Mouse (Mus musculus) forebrain, embryonic 10.5 days (tissue): ENCODE measurements at regions not wholly inside any gene's neighbourhood (a gene's known extent, or its start where the extent isn't known, plus 50 kb on each side); places are given as distances from the start of the nearest gene placed in this dataset.

Experiments
- DNase-seq: peaks from one replicate; pipeline ENCODE4 v3.0.0-alpha.2; 2017; ENCODE audit warnings: low spot score; ENCODE audit errors: extremely low spot score
- H3K27ac ChIP-seq: fragments of 300-500 bp; sonication (generic); 2 replicates; pipeline ENCODE4 v1.5.1; 2016; ENCODE audit warnings: mild to moderate bottlenecking
- H3K27me3 ChIP-seq: fragments of 300-500 bp; sonication (generic); 2 replicates; pipeline ENCODE4 v1.6.1; 2016; ENCODE audit warnings: mild to moderate bottlenecking; ENCODE audit not compliant: poor library complexity, severe bottlenecking
- H3K36me3 ChIP-seq: fragments of 300-500 bp; sonication (generic); replicated peaks from 2 replicates; pipeline ENCODE4 v1.6.1; 2016; ENCODE audit warnings: mild to moderate bottlenecking, moderate library complexity
- H3K4me1 ChIP-seq: fragments of 300-500 bp; sonication (generic); 2 replicates; pipeline ENCODE4 v1.6.1; 2016
- H3K4me3 ChIP-seq: fragments of 300-500 bp; sonication (generic); 2 replicates; pipeline ENCODE4 v1.5.1; 2016; ENCODE audit warnings: mild to moderate bottlenecking, moderate library complexity
- H3K9me3 ChIP-seq: fragments of 300-500 bp; sonication (generic); 2 replicates; pipeline ENCODE4 v1.6.1; 2016; ENCODE audit warnings: mild to moderate bottlenecking, moderate library complexity
- WGBS: fragments of 180-500 bp; shearing (Covaris S2); methylation state at CpG from one replicate; pipeline ENCODE4 v1.1.7; 2016; 5-methylcytosine and 5-hydroxymethylcytosine counted together

DNA sequence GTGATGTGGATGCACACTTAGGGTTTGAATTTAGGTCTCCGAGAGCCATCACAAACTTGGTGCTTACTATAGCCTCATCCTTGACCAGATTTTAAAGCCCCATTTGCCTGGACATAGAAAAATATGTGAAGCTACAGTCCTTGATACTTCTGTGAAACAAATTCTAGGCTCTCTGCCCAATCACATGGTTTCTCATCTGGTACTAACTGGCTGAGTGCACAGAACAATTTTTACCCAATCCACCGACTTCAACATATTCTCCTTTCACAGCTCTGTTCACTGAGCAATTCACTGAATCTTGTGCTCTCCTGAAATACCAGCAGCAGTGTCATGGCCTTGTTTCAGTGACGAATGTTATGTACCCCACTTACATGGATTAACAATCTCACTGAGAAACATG lies 176.7 kb upstream of the 4933412E24Rik start:
- H3K27me3 ChIP-seq, result no peaks in the 10 kb centered on the region
- H3K4me1 ChIP-seq, result no peaks in the 10 kb centered on the region

DNA sequence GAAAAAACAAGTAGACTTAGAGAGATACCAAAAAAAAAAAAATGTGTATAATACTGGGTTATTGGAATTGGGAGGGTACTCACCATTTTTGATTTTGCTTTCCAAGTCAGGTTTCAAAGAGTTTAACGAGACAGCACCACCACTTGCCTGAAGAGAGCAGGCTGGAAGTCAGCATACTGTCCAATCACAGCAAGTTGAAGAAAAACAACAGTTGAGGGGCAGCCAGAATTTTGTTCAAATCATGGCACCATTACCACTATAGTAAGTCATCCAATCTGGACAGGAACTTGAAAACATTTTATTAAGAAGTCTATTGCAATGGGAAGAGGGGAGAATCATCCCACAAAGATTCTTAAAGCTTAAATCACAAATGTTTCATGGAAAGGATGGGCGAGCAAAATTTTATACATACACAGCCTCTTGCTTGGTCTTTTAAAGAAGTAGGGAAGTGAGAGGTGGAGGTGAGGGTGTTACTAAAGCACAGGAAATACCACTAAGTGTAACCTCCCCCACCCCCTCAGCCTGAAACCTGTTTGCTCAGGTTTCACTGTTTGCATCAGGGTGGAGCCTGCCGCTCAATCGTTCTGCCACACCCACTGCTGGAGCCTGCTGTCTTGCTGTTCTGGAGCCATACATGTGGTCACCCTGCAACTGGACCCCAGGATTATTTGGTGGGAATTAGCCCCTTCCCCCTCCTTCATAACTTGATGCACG lies 170.7 kb upstream of the 4933412E24Rik start:
- no peaks in the 10 kb centered on the region for H3K9me3 ChIP-seq
- no peaks in the 10 kb centered on the region for H3K36me3 ChIP-seq
- no peak overlapping the region for H3K27ac ChIP-seq
- H3K27me3 ChIP-seq, result no peaks in the 10 kb centered on the region
- WGBS, result 65% methylated on average over 5 of the region's 5 CpGs
- H3K4me3 ChIP-seq, result no peak overlapping the region
- no peak for DNase-seq
- H3K4me1 ChIP-seq, result peaks cover 5% of the 10 kb centered on the region; the same call in 1 of the 2 replicates

More for the DNA sequence above, 176.7 kb upstream of the 4933412E24Rik start:
- no peak for DNase-seq
- H3K27ac ChIP-seq, result no peak overlapping the region
- H3K9me3 ChIP-seq, result no peaks in the 10 kb centered on the region
- WGBS, result 88% methylated on average over 3 of the region's 3 CpGs
- no peaks in the 10 kb centered on the region for H3K36me3 ChIP-seq
- no peak overlapping the region for H3K4me3 ChIP-seq

DNA sequence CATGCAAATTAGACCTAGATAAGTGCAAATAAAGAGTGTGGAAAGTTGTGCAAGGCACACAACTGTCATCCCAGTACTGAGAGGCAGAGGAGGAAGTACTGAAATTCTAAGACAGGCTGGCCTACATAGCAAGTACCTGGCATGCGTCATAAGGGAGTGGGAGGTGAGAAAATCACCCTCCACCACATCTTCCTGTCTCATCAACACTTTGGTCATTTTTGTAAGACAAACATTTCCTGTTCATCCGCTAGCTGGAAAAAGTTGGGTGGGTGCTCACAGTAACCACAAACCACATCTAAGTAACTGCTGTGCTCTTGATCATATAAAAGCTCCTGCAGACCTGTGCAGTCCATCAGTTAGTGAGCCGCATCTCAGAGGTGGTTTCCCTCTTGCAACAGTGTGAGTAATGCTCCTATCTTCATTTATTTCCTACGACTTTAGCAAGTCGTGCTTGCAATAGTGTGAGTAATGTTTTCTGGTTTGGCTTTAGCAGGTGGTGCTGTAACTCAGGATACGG lies 125.2 kb upstream of the 4933412E24Rik start:
- no peaks in the 10 kb centered on the region for H3K4me1 ChIP-seq
- no peaks in the 10 kb centered on the region for H3K9me3 ChIP-seq
- 91% methylated on average over 6 of the region's 6 CpGs for WGBS
- H3K27ac ChIP-seq, result no peak overlapping the region
- H3K4me3 ChIP-seq, result no peak overlapping the region
- no peak for DNase-seq
- no peaks in the 10 kb centered on the region for H3K36me3 ChIP-seq
- no peaks in the 10 kb centered on the region for H3K27me3 ChIP-seq

DNA sequence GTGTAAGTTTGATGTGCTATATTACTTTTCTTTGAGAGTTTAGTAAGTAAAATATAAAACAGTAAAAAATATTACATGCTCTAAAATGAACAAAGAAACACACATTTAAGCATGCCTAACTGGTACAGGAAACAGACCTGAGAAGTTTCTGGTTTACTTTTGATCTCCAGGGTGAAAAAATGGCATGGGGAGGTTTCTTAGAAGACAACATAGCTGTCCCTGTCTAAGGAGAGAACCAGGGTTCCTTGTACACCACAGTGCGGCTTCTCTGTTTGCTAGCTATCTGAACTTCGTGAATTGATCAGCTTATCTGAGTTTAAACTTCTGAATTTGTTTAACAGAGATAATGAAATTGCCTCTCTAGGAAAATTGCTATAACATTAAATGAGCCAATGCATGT lies 120.3 kb upstream of the 4933412E24Rik start:
- 94% methylated on average over 2 of the region's 2 CpGs for WGBS
- Histone ChIP-seq H3K27me3 (no peaks in the 10 kb centered on the region), H3K4me3 (no peak overlapping the region), H3K4me1 (no peaks in the 10 kb centered on the region), H3K27ac (no peak overlapping the region), H3K9me3 (no peaks in the 10 kb centered on the region), H3K36me3 (no peaks in the 10 kb centered on the region)
- DNase-seq, result no peak

DNA sequence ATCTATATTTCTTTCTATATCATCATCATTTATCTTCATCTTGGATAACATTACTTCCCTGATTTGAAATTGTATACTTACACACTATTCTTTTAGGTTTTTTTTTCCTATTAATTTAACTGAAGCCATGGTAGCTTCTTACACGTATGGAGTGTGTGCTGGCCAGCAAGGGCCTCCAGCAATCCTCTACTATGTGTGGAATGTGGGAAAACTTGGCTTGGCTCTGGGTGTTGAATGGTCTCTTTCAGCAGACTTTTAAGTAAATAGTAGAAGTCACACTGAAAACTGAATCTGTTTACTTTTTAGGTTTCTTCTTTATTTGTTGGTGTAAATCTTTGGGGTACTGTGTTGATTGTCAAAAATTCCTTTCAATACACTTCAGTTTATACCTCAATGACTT lies 118.1 kb upstream of the 4933412E24Rik start:
- no peaks in the 10 kb centered on the region for H3K4me1 ChIP-seq
- 49% methylated on average over 1 of the region's 1 CpGs for WGBS
- H3K27me3 ChIP-seq, result no peaks in the 10 kb centered on the region
- no peaks in the 10 kb centered on the region for H3K36me3 ChIP-seq
- no peak for DNase-seq
- H3K4me3 ChIP-seq, result no peak overlapping the region
- H3K27ac ChIP-seq, result no peak overlapping the region
- no peaks in the 10 kb centered on the region for H3K9me3 ChIP-seq

DNA sequence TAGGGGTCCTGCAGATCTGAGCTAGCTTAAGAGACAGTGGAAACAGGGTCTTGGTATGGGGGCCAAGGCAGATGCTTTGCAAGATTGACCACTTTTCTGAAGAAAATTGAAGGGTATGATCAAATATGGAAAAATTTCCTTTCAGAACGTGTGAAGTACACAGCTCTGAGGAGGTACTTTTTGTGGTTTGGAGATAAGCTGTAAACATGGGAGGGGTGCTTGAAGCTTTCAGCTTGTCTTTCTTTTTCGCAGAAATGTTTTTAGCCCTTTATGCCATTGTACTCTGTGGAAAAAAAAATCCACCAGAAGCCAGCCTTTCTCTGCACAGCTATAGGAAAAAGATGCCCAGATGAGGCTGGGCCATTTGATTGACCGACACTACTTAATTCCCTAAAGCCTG lies 116.3 kb upstream of the 4933412E24Rik start:
- DNase-seq, result no peak
- no peak overlapping the region for H3K27ac ChIP-seq
- no peaks in the 10 kb centered on the region for H3K9me3 ChIP-seq
- no peak overlapping the region for H3K4me3 ChIP-seq
- no peaks in the 10 kb centered on the region for H3K27me3 ChIP-seq
- no peaks in the 10 kb centered on the region for H3K4me1 ChIP-seq
- no peaks in the 10 kb centered on the region for H3K36me3 ChIP-seq
- WGBS, result 78% methylated on average over 3 of the region's 3 CpGs

DNA sequence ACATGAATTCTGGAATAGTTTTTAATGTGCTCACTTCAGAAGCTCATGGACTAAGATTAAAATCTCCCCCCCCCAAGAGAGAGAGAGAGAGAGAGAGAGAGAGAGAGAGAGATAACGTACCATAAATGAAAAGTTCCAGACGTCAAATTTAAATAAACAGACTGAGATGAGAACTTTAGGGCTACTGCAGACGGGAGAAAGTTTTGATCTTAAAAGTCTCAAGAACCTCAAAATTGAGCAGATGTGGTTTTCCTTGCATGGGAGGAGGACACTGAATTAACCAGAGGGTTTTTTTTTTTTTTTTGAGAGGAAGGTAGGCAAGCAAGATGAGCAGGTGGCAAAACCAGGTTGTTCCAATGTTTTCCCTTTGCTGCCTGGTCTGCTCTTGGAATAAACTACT lies 108.0 kb upstream of the 4933412E24Rik start:
- WGBS, result 90% methylated on average over 3 of the region's 3 CpGs
- no peak overlapping the region for H3K27ac ChIP-seq
- no peaks in the 10 kb centered on the region for H3K27me3 ChIP-seq
- no peak overlapping the region for H3K4me3 ChIP-seq
- DNase-seq, result no peak
- no peaks in the 10 kb centered on the region for H3K9me3 ChIP-seq
- H3K4me1 ChIP-seq, result no peaks in the 10 kb centered on the region
- no peaks in the 10 kb centered on the region for H3K36me3 ChIP-seq

DNA sequence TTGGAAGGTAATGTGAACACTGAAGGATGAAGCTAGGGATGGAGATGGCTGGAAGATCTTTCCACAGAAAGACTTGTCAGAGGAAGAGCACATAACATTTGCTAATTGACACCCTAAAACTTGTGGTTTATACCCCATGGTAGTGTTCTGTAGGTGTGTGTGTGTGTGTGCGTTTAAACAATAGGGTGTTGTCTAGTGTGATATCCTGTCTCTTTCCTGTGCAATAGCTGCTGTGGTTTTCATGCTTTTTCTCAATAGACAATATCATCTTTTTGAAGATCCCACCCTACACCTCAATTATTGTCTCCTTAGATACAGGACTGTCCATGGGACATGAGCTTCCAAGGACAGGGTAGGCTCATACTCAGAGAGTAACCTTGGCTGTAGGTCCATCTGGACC lies 103.5 kb upstream of the 4933412E24Rik start:
- Histone ChIP-seq H3K4me3 (no peak overlapping the region), H3K4me1 (no peaks in the 10 kb centered on the region), H3K27me3 (no peaks in the 10 kb centered on the region), H3K27ac (no peak overlapping the region), H3K9me3 (no peaks in the 10 kb centered on the region), H3K36me3 (no peaks in the 10 kb centered on the region)
- no peak for DNase-seq
- 95% methylated on average over 1 of the region's 1 CpGs for WGBS

DNA sequence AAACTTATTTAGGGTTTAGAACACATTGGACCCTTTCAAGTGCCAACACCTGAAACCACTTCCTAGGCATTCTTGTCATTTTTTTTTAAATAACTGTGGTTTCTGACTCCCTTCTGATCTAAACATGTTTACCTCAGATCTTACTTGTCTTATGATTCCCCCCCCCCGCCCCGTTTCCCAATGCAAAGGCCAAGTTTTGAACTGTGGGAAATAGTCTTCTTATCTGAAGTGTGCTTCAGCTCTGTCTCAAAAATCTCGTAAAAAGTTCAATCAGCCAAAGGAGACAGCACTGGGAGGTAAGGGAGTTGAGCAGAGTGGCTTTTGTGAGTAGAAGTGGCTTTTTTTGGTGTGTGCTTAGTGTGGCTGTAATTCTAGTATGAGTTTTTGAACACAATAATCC lies 95.5 kb upstream of the 4933412E24Rik start:
- H3K36me3 ChIP-seq, result no peaks in the 10 kb centered on the region
- no peak for DNase-seq

DNA sequence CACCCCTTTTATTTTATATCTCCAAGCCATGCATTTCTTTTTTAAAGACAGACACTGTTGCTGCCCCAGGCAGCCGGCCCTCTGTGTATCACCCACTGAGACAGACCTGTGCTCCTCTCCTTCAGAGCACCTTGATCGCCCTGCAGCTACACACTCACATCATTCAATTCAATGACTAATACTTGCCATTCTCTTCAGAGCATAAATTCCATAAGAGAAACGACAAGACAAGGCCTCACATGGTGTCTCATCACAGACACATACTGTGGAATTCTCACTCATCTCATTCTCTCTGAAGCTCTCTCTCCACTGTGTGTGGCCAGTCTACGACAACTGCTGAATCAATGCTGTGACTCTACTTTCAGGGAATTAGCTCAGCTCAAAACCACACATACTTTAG lies 94.6 kb upstream of the 4933412E24Rik start:
- Histone ChIP-seq H3K27ac (no peak overlapping the region), H3K36me3 (no peaks in the 10 kb centered on the region), H3K9me3 (no peaks in the 10 kb centered on the region), H3K27me3 (no peaks in the 10 kb centered on the region), H3K4me3 (no peak overlapping the region), H3K4me1 (no peaks in the 10 kb centered on the region)
- no peak for DNase-seq
- 88% methylated on average over 4 of the region's 4 CpGs for WGBS

More for the DNA sequence above, 95.5 kb upstream of the 4933412E24Rik start:
- Histone ChIP-seq H3K4me1 (no peaks in the 10 kb centered on the region), H3K4me3 (no peak overlapping the region), H3K27me3 (no peaks in the 10 kb centered on the region), H3K27ac (no peak overlapping the region), H3K9me3 (no peaks in the 10 kb centered on the region)
- WGBS, result 90% methylated on average over 3 of the region's 3 CpGs

DNA sequence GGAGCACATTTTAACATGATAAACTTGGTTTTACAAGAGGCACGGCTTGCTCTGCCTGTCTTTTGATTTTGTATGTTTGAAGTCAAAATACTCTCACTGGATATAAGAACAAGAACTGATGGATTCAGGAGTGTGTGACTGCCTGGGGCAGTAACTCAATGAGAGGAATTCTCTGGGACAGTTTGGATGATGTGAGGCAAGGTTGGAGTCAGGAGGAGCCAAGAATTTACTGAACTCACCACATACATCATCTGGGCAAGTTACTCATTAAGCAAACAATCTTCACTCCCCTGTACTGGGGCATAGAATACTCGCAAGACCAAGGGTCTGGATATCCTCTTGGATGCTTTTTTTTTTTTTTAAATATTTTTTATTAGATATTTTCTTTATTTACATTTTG lies 87.7 kb upstream of the 4933412E24Rik start:
- Histone ChIP-seq H3K27me3 (no peaks in the 10 kb centered on the region), H3K27ac (no peak overlapping the region), H3K36me3 (no peaks in the 10 kb centered on the region), H3K4me3 (no peak overlapping the region), H3K9me3 (no peaks in the 10 kb centered on the region), H3K4me1 (no peaks in the 10 kb centered on the region)
- DNase-seq, result no peak
- WGBS, result 79% methylated on average over 2 of the region's 2 CpGs

DNA sequence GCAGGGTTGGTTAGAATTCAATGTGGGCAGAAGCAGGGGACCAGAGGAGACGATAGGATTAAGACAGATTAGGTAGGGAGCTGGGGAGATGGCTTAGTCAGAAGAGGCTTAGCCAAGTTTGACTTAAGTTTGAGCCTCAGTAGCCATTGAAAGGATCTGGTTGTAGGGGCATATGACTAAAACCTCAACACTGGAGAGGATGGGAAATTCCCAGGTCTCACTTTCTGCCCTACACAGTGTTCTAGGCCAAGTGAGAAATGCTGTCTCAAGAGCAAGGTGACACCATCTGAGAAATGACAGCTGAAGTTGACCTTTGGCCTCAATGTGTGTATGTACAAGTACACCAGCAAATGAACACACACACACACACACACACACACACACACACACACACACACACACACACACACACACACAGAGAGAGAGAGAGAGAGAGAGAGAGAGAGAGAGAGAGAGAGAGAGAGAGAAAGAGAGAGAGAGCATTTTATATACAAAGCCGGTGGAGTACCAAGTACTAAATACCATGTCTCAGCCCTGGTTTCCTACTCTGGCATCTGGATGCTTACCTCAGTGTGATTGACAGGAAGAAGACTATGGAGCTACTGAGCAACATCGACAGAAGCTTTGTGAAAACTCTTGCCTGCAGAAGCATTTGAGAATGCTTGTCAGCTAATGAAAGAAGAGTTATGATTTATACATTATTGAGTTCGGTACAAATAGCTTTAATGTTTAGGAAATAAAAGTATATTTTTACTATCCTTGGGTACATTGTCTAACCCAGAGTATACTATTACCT lies 85.3 kb upstream of the 4933412E24Rik start:
- no peaks in the 10 kb centered on the region for H3K36me3 ChIP-seq
- DNase-seq, result no peak
- no peaks in the 10 kb centered on the region for H3K9me3 ChIP-seq
- H3K4me3 ChIP-seq, result no peak overlapping the region
- no peaks in the 10 kb centered on the region for H3K4me1 ChIP-seq
- H3K27me3 ChIP-seq, result no peaks in the 10 kb centered on the region
- WGBS, result 84% methylated on average over 4 of the region's 4 CpGs
- no peak overlapping the region for H3K27ac ChIP-seq

DNA sequence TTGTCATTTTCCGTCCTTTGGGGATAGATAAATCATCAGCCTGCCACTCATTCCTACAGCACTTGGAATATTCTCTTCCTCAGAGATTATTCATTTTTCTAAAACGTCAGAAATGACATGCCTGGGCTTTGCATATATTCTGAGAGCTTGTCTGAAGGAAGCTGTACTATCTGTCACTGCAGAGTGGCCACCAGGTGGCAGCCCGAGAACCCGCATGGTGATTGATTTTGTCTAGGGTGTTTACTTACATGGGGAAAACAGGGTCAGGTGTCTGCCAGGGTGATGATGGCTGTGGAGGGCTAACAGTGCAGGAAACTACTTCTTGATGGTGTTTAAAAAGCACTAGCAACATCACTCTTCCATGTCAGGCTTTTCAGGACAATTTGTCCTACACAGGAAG lies 80.7 kb upstream of the 4933412E24Rik start:
- Histone ChIP-seq H3K4me1 (no peaks in the 10 kb centered on the region), H3K4me3 (no peak overlapping the region), H3K27ac (no peak overlapping the region), H3K9me3 (no peaks in the 10 kb centered on the region), H3K36me3 (no peaks in the 10 kb centered on the region), H3K27me3 (no peaks in the 10 kb centered on the region)
- WGBS, result 14% methylated on average over 4 of the region's 4 CpGs
- DNase-seq, result peak; percentile 74
